Mouse (Mus musculus) 416B (cell line): ENCODE results near the gene Tmod3.

Source experiments
- DNase-seq: peaks from one replicate; pipeline ENCODE4 v3.0.0; 2011; ENCODE audit warnings: low read depth

The Tmod3 gene

GRCm38 (mm10) chr9:75559512-75560012 is at the start of gene Tmod3:
Gene Tmod3, minus strand, starts transcription at chr9:75559657.
- peak; percentile 94 for DNase-seq

GRCm38 (mm10) chr9:75607496-75607895 is 48.0 kb upstream of the Tmod3 start:
- no peak for DNase-seq

DNA sequence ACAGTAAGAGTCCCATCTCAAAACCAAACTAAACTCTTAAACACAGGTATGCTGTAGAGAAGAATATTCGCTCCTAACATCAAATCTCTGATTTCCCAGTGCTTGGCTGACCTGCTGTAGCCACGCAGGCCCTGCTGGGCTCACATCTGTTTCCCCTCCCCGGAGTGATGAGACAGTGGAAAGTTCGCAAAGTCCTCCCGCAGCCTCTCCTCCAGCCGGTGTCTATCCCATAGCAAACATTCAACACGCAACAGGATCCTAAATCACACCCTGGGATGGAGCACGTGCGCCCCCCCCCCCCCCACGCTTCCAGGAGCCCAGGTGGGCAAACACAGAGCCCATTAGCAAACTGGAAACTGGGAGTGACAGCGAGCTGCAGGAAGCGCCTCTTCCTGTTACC is 42.1 kb upstream of the Tmod3 start:
- no peak for DNase-seq

- DNase-seq, result no peak
Measured at GRCm38 (mm10) chr9:75600166-75600934, 40.9 kb upstream of the Tmod3 start.

GRCm38 (mm10) chr9:75599191-75599841 is 39.9 kb upstream of the Tmod3 start:
- DNase-seq, result no peak

DNA sequence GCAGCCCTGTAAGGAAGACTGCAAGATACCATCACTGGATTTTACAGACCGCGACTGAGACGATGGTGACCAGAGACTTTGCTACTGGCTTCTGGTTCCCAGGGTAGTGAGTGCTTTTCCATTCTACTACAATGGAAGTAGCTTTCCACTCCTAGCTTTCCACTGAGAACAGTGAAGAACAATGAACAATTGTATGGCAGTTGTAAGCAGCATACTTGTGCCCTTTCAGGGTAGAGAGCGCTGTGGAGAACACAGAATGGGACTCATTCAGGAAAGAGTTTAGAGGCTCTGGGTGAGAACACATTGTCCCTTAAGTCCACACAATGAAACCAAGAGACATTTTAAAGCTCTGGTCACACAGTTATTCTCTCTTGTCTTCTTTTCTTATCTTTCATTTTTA is 38.1 kb upstream of the Tmod3 start:
- no peak for DNase-seq

DNA sequence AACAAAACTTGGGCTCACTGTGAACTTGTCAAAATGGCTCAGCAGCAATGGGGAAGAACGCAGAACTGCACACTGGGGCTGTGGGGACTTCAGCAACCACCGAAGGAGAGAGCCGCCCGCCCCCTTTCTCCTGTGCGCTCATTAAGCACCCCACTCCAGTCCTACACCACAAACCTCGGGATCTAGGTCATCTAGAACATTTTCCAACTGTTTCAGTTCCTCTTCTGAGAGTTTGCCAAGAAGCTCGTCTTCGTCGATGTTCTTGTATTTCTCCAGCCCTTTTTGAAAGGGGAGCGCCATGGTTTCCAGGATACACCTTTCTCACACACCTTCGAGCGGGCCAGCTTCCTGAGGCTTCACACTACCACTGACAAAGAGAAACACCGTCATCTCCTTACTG is 37.6 kb upstream of the Tmod3 start:
- DNase-seq, result no peak

DNA sequence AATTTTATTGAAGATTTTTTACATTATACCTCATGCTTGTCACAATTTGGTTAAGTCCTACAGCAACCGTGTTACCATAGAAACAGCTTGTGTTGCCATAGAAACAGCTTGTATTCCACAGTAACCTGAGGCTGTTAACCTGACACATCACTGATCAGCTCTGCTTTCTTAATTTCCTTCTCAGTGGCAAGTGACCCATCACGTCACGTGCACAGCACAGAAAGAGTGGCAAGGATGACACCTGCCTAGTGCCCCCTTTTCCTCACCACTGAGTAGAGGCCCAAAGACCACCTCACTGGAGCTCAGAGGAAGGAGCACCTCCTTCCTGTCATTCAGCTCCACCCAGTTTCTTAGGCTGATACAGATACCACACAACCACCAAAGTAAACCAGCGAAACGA is 34.0 kb upstream of the Tmod3 start:
- DNase-seq, result no peak

- DNase-seq, result no peak
Measured at GRCm38 (mm10) chr9:75589850-75590790, 30.7 kb upstream of the Tmod3 start.

DNA sequence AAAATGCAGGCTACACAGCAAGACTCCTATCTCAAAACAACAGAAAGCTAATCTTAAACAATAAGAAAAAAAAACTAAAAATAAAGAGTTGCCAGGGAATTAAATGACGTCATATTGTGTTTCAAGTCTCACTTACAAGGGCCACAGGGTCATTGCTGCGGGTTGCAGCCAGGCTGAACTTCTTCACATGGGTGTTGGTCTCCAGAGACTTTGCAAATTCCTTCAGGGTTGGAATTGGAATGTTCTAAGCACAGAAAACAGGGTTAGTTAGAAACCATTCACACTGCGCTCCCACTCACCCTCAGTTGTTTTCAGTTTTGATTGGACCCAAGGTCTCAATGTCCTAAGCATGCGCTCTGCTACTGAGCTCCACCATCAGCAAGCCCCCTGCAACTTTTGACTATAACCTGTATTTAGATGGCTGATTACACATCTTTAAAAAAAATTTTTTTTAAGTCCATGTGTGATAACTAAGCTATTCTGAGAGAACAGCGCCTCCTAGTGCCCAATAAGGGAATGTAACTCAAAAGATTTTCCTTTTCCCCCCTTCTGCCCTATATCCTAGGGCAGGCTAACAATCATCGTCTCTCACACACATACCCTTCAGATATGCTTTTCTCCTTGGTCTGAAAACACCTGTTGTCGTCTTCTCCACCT is 22.4 kb upstream of the Tmod3 start:
- DNase-seq, result peak; percentile 67

DNA sequence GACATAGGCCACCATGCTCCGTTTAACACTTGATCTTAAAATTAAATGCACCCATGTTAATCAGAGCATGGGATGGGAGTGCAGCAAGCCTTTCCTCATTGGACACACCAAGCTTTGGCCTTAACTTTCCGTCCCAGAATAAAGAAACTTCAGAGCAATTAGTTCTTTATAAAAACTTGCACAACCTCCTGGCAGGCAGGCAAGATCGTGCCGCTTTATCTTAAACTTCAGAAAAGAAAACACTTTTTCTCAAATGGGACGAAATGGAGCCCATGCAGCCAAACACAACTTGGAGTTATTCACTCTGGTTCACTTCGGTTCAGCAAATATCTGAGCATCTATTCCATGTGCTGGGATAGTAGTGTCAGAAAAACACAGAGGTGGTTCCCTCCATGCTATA is 19.9 kb upstream of the Tmod3 start:
- no peak for DNase-seq

GRCm38 (mm10) chr9:75571036-75571942 is 11.8 kb upstream of the Tmod3 start:
- DNase-seq, result no peak

- DNase-seq, result peak; percentile 25
Measured at GRCm38 (mm10) chr9:75568399-75568798, 8.9 kb upstream of the Tmod3 start.

DNA sequence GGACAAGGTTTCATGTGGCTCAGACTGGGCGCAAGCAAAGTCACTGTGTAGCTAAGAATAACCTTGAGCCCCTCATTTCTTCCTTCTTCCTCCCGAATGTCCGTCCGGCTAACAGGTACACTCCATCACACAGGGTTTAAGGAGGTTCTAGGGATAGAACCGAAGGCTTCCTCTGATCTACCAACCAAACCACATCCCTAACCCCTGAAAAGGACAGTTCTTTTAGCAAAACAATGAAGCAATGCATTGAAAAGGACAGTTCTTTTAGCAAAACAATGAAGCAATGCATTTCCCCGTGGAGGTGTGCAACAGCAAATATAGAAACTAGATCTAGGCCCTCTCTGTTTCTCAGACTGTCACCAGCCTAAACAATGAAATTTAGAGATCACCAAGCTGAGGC is 5.4 kb upstream of the Tmod3 start:
- no peak for DNase-seq

GRCm38 (mm10) chr9:75563622-75564021 is 4.2 kb upstream of the Tmod3 start:
- peak; percentile 64 for DNase-seq

DNA sequence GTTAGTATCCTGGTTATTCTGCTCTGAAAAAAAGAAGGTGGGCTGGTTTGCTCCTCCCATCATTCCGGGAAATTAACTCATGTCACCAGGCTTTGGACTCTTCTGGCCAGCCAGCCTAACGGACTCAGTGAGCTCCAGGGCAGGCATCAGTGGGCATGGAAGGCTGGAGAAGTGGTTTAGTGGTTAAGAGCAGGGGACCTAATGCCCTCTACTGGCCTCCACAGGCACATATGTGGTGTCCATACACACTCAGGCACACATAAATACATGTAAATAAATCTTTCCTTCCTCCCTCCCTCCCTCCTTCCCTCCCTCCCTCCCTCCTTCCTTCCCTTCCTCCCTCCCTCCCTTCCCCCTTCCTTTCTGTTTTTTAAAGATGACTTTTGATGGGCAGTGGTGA is 3.7 kb upstream of the Tmod3 start:
- DNase-seq, result peak; percentile 72

DNA sequence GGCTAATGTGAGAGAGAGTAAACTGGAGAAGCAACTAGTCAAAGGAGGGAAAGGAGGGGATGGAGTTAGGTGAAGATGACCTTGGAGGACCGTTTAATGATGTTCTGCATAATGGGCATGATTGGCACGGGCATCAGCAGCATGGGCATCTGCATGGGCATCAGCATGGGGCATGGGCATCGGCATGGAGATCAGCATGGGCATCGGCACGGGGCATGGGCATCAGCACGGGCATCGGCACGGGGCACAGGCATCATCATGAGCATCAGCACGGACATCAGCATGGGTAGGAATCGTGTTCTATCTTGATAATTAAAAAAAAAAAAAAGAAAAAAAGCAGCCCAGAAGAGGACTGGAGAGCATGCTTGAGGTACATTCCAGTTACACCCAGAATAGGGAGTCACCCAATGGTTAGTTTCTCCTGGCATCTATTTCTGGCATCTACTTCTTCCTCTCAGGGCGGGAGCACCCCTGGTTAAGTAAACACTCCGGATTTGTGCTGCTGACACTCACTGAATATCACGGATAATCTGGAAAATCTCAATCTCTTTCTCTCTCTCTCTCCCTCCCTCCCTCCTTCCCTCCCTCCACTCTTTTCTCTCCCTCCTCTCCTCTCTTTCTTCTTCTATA is 1.7 kb upstream of the Tmod3 start:
- DNase-seq, result no peak

DNA sequence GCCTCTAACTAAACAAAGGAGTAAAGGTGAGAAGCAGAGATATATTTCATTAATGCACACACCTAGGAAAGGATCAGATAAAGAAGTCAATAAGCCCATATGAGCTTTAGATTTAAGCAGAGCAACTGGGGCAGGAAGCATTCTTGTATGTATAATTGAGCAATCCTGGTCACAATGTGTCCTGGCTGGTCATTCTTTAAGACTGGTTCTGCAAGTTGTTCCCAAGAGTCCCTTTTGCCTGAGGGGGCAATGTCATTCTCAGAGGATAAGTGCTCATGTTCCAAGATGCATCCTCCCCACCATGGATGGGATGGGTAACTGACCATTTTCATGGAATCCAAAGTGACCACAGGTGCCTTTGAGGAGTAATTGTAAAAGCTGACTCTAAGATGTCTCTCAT is 896 bp upstream of the Tmod3 start:
- DNase-seq, result no peak

DNA sequence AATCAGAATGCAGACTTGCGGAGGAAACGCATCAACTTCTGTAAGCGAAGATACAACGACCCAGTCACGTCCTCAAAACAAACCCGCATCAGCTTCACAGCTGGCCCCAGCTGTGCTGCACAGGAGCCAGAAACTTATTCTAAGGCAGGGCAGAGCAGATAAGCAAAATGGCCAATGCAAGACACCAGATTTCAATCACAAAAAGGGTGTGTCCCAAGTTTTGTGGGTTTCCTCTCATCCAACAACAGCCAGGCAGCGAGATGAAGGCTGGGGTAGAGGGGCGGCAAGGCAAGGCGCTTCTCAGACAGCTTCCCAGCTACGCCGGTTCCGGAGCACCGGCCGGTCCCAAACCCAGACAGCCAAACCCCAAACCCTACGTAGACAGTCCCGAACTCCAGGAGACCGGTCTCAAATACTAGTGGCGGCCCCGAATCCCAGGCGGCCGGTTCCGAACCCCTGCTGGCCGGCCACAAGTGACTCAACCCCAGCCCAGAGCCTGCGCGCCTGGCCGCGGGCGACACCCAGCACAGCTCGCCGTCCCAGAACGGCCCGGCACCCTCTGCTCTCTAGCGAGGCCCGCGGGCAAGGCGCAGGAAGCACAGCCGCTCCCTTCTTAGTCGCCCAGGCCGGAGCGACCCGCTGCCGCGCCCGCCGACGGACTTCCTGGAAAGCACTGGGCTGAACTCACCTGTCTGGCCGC is 495 bp downstream of the Tmod3 start:
- peak; percentile 89 for DNase-seq

DNA sequence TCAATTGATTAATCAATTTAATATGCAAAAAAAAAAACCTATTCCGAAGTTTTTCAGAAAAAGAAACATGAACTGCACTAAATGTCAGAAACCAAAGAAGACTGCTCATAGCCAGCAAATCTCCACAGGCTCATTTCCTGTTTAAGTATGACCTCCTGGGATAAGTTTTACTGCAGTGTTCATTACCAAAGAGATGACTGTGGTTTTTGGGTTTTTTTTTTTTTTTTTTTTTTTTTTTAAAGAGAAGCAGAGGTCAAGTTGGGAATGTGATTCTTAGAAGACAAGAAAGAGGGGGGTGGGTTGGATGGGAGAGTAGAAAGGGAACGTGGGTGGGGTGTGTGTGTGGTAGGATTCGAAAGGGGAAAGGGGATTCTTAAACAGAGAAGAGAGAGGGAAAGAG is 1.1 kb downstream of the Tmod3 start:
- peak; percentile 59 for DNase-seq
